Mouse (Mus musculus): ENCODE measurements around the gene Ttc23. TPM values are rescaled to one million over a fixed set of nuclear protein-coding genes. Genes with fewer than 3 reads are reported as not detected.
A peak's percentile ranks its signal among the peaks of the same experiment; 100 is the strongest.

Ttc23 gene
- polyA plus RNA-seq (2021), result 18.6 TPM

- no peaks in the 10 kb centered on the region for H3K27me3 ChIP-seq
- in situ Hi-C loops (cut with MboI; ENCODE audit: low pct_unique_long_range_greater_than_20kb), result no loop called here
- DNase-seq (ENCODE audit: low read depth, low spot score) (peak; percentile 63), ATAC-seq (peak; percentile 70)
- POLR2A ChIA-PET, result no interaction called here
- TF ChIP-seq CTCF (IDR thresholded peaks at IDR 0.05), result no peak
- CTCF ChIA-PET, result no interaction called here
These were observed at the start of gene Ttc23 for GRCm38 (mm10) chr7:67647277-67647676. TSS of gene Ttc23 (plus strand) at chr7:67647410.

- ChIA-PET POLR2A (interaction anchor here (0.7 kb wide), 3 partner anchors 17 to 125 kb away, joined by 3 to 6 read pairs (median 3); no protein-coding TSS in a partner anchor), CTCF (no interaction called here)
- no peak for TF ChIP-seq CTCF (IDR thresholded peaks at IDR 0.05)
- ATAC-seq (peak; percentile 69), DNase-seq (ENCODE audit: low read depth, low spot score) (peak; percentile 64)
- in situ Hi-C loops (cut with MboI; ENCODE audit: low pct_unique_long_range_greater_than_20kb), result no loop called here
- H3K27me3 ChIP-seq, result no peaks in the 10 kb centered on the region
These were observed 49.2 kb upstream of the Ttc23 start for GRCm38 (mm10) chr7:67598050-67598449.

GRCm38 (mm10) chr7:67605114-67605513 lies 42.1 kb upstream of the Ttc23 start:
- no peak for TF ChIP-seq CTCF (IDR thresholded peaks at IDR 0.05)
- no peak for DNase-seq (ENCODE audit: low read depth, low spot score)

GRCm38 (mm10) chr7:67606250-67606649 lies 41.0 kb upstream of the Ttc23 start:
- ChIA-PET CTCF (interaction anchor here (0.7 to 1.6 kb wide), 2 partner anchors 11 to 13 kb away, joined by 3 to 4 read pairs; no protein-coding TSS in a partner anchor), POLR2A (interaction anchor here (1.2 kb wide), 1 partner anchor 10 kb away, joined by 3 read pairs; no protein-coding TSS in a partner anchor)
- ATAC-seq, result no peak
- H3K27me3 ChIP-seq, result no peaks in the 10 kb centered on the region
- in situ Hi-C loops (cut with MboI; ENCODE audit: low pct_unique_long_range_greater_than_20kb), result no loop called here
- DNase-seq (ENCODE audit: low read depth, low spot score), result no peak
- no peak for TF ChIP-seq CTCF (IDR thresholded peaks at IDR 0.05)

More at GRCm38 (mm10) chr7:67605114-67605513, 42.1 kb upstream of the Ttc23 start:
- no peaks in the 10 kb centered on the region for H3K27me3 ChIP-seq
- CTCF ChIA-PET, result interaction anchor here (0.7 to 1.6 kb wide), 3 partner anchors 8 to 25 kb away, joined by 3 to 4 read pairs (median 3); no protein-coding TSS in a partner anchor
- no peak for ATAC-seq
- in situ Hi-C loops (cut with MboI; ENCODE audit: low pct_unique_long_range_greater_than_20kb), result no loop called here
- POLR2A ChIA-PET, result no interaction called here

- ChIA-PET CTCF (interaction anchor here (1.3 to 2.1 kb wide), 3 partner anchors 17 to 239 kb away, joined by 4 to 6 read pairs (median 5); no protein-coding TSS in a partner anchor), POLR2A (no interaction called here)
- in situ Hi-C loops (cut with MboI; ENCODE audit: low pct_unique_long_range_greater_than_20kb), result no loop called here
- no peaks in the 10 kb centered on the region for H3K27me3 ChIP-seq
- DNase-seq (ENCODE audit: low read depth, low spot score) (no peak), ATAC-seq (no peak)
- TF ChIP-seq CTCF (IDR thresholded peaks at IDR 0.05), result no peak
These were observed 39.4 kb upstream of the Ttc23 start for GRCm38 (mm10) chr7:67607669-67608347.

- no peak for TF ChIP-seq CTCF (IDR thresholded peaks at IDR 0.05)
- ChIA-PET POLR2A (no interaction called here), CTCF (interaction anchor here (1.3 to 2.1 kb wide), 3 partner anchors 18 to 240 kb away, joined by 4 to 6 read pairs (median 5); no protein-coding TSS in a partner anchor)
- DNase-seq (ENCODE audit: low read depth, low spot score) (no peak), ATAC-seq (no peak)
- in situ Hi-C loops (cut with MboI; ENCODE audit: low pct_unique_long_range_greater_than_20kb), result no loop called here
- H3K27me3 ChIP-seq, result no peaks in the 10 kb centered on the region
These were observed 38.7 kb upstream of the Ttc23 start for GRCm38 (mm10) chr7:67608348-67609024.

GRCm38 (mm10) chr7:67613795-67614463 lies 33.3 kb upstream of the Ttc23 start:
- CTCF ChIA-PET, result interaction anchor here (1.0 to 1.7 kb wide), 3 partner anchors 14 to 69 kb away, joined by 3 to 4 read pairs (median 3); no protein-coding TSS in a partner anchor
- TF ChIP-seq CTCF (IDR thresholded peaks at IDR 0.05), result no peak
- ATAC-seq, result no peak
- POLR2A ChIA-PET, result no interaction called here
- in situ Hi-C loops (cut with MboI; ENCODE audit: low pct_unique_long_range_greater_than_20kb), result no loop called here
- no peak for DNase-seq (ENCODE audit: low read depth, low spot score)
- H3K27me3 ChIP-seq, result no peaks in the 10 kb centered on the region

- TF ChIP-seq CTCF (IDR thresholded peaks at IDR 0.05), result no peak
- no peaks in the 10 kb centered on the region for H3K27me3 ChIP-seq
- DNase-seq (ENCODE audit: low read depth, low spot score), result no peak
- no peak for ATAC-seq
- in situ Hi-C loops (cut with MboI; ENCODE audit: low pct_unique_long_range_greater_than_20kb), result no loop called here
- ChIA-PET CTCF (interaction anchor here (1.0 to 1.7 kb wide), 3 partner anchors 15 to 70 kb away, joined by 3 to 4 read pairs (median 3); no protein-coding TSS in a partner anchor), POLR2A (no interaction called here)
These were observed 32.7 kb upstream of the Ttc23 start for GRCm38 (mm10) chr7:67614464-67614861.

GRCm38 (mm10) chr7:67616890-67617289 lies 30.3 kb upstream of the Ttc23 start:
- in situ Hi-C loops (cut with MboI; ENCODE audit: low pct_unique_long_range_greater_than_20kb), result no loop called here
- peak; percentile 65 for ATAC-seq
- TF ChIP-seq CTCF (IDR thresholded peaks at IDR 0.05), result no peak
- POLR2A ChIA-PET, result interaction anchor here (0.6 to 1.3 kb wide), 2 partner anchors 10 to 634 kb away, joined by 3 to 4 read pairs; no protein-coding TSS in a partner anchor
- no peaks in the 10 kb centered on the region for H3K27me3 ChIP-seq
- CTCF ChIA-PET, result interaction anchor here (0.8 to 2.4 kb wide), 5 partner anchors 11 to 374 kb away, joined by 3 to 8 read pairs (median 3); no protein-coding TSS in a partner anchor
- peak; percentile 55 for DNase-seq (ENCODE audit: low read depth, low spot score)

- H3K27me3 ChIP-seq, result no peaks in the 10 kb centered on the region
- ATAC-seq (no peak), DNase-seq (ENCODE audit: low read depth, low spot score) (no peak)
- ChIA-PET POLR2A (interaction anchor here (0.6 kb wide), 1 partner anchor 633 kb away, joined by 4 read pairs; no protein-coding TSS in a partner anchor), CTCF (interaction anchor here (1.3 to 2.4 kb wide), 3 partner anchors 12 to 374 kb away, joined by 3 to 8 read pairs (median 4); no protein-coding TSS in a partner anchor)
- TF ChIP-seq CTCF (IDR thresholded peaks at IDR 0.05), result no peak
- in situ Hi-C loops (cut with MboI; ENCODE audit: low pct_unique_long_range_greater_than_20kb), result no loop called here
These were observed 29.6 kb upstream of the Ttc23 start for GRCm38 (mm10) chr7:67617646-67618045.

Measured in Patski (cell line).